Mouse (Mus musculus) myocyte (in vitro differentiated cells): Measurements from ENCODE around the gene Sec31b. TPM values are rescaled to one million over a fixed set of nuclear protein-coding genes. Genes with fewer than 3 reads are reported as not detected.

Source experiments
- H3K27me3 ChIP-seq: one replicate; pipeline ENCODE4 v1.6.1; 2011; ENCODE audit not compliant: control insufficient read depth, insufficient read depth, insufficient read length
- H3K36me3 ChIP-seq: one replicate; pipeline ENCODE4 v1.6.1; 2011; ENCODE audit not compliant: control insufficient read depth, insufficient read depth
- H3K4me2 ChIP-seq: one replicate; pipeline ENCODE4 v1.6.1; 2011; ENCODE audit warnings: low read depth, control low read depth
- H3K4me3 ChIP-seq: one replicate; pipeline ENCODE4 v1.5.1; 2011; ENCODE audit warnings: mild to moderate bottlenecking, control low read depth, moderate library complexity
- H3K79me2 ChIP-seq: one replicate; pipeline ENCODE4 v1.6.1; 2011; ENCODE audit not compliant: control insufficient read depth, insufficient read depth
- H3ac ChIP-seq: one replicate; pipeline ENCODE4 v1.6.1; 2011; ENCODE audit not compliant: control insufficient read depth, insufficient read length
- CEBPB ChIP-seq: IDR thresholded peaks from 2 replicates; pipeline ENCODE4 v1.6.1; 2011; ENCODE audit warnings: mild to moderate bottlenecking, moderate library complexity; ENCODE audit not compliant: poor library complexity, insufficient read depth, severe bottlenecking
- E2F4 ChIP-seq: IDR thresholded peaks from one replicate; pipeline ENCODE4 v1.6.1; 2011; ENCODE audit warnings: mild to moderate bottlenecking, control low read depth, moderate library complexity; ENCODE audit not compliant: insufficient read depth
- MAX ChIP-seq: IDR thresholded peaks from one replicate; pipeline ENCODE4 v1.6.1; 2011; ENCODE audit warnings: low read depth, mild to moderate bottlenecking, control low read depth
- MYOD1 ChIP-seq, 3 experiments: IDR thresholded peaks; one replicate each; pipeline ENCODE4 v1.6.1; 2011; ENCODE audit warnings: control low read depth in 2 of 3, low read depth in 2 of 3, mild to moderate bottlenecking in 2 of 3, moderate library complexity in 1 of 3; ENCODE audit not compliant: insufficient read length in 2 of 3, control insufficient read depth in 1 of 3
- MYOG ChIP-seq, 3 experiments: IDR thresholded peaks; one replicate each; pipeline ENCODE4 v1.6.1; 2011; ENCODE audit warnings: control low read depth in 2 of 3, low read depth in 2 of 3, mild to moderate bottlenecking in 2 of 3; ENCODE audit not compliant: insufficient read length in 2 of 3, control insufficient read depth in 1 of 3, insufficient read depth in 1 of 3
- POLR2A ChIP-seq: IDR thresholded peaks from one replicate; pipeline ENCODE4 v1.6.1; 2011; ENCODE audit warnings: low read depth, mild to moderate bottlenecking, control low read depth, moderate library complexity; ENCODE audit not compliant: insufficient read length
- POLR2AphosphoS2 ChIP-seq: IDR thresholded peaks from one replicate; pipeline ENCODE4 v1.6.1; 2011; ENCODE audit warnings: low read depth, control low read depth; ENCODE audit not compliant: insufficient read length
- REST ChIP-seq: IDR thresholded peaks from one replicate; pipeline ENCODE4 v1.6.1; 2011; ENCODE audit warnings: mild to moderate bottlenecking, control low read depth, moderate library complexity; ENCODE audit not compliant: insufficient read depth, insufficient read length
- SRF ChIP-seq: IDR thresholded peaks from one replicate; pipeline ENCODE4 v1.6.1; 2011; ENCODE audit warnings: low read depth; ENCODE audit not compliant: control insufficient read depth, insufficient read length
- TCF12 ChIP-seq: IDR thresholded peaks from one replicate; pipeline ENCODE4 v1.6.1; 2011; ENCODE audit warnings: mild to moderate bottlenecking, control low read depth; ENCODE audit not compliant: poor library complexity, insufficient read depth, severe bottlenecking
- TCF3 ChIP-seq: IDR thresholded peaks from one replicate; pipeline ENCODE4 v1.6.1; 2011; ENCODE audit warnings: low read depth, control low read depth; ENCODE audit not compliant: insufficient read length
- USF1 ChIP-seq: IDR thresholded peaks from one replicate; pipeline ENCODE4 v1.6.1; 2011; ENCODE audit warnings: low read depth, mild to moderate bottlenecking, control low read depth, moderate library complexity
- polyA plus RNA-seq: library from polyadenylated mRNA; unstranded; fragments of >200 nt; fragmentation: generic; extraction: Trizol; gene quantifications from one replicate; pipeline ENCODE4 v1.2.1, GENCODE M21; 2012; ENCODE audit warnings: missing spikeins

Sec31b gene
- polyA plus RNA-seq, 1 experiment = 0.02 TPM

DNA sequence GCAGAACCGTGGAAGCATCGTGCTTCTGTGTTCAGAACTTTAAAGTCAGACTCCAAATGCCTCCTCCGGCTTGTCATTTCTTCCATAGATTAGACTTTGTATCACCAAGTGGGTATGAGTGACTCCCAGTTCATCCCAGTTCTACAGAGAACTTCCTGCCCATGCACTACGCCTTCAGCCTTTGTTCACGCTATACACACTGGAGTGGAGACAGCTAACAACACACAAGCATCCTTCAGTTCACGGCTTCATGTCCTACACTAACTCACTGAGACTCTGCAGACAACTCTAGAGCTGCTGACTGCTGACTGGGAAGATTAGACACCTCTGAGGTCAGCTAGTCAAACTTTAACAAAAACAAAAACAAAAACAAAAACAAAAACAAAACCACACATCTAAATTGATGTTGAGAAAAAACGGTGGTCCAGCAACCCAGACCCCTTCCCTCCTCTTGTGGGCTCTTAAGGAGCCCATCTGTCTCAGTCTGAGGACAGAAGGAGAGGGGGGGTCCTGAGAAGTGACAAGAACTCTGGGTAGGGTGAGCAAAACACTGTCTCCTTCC is 31.7 kb downstream of the Sec31b start:
- TF ChIP-seq MYOG (IDR thresholded peaks at IDR 0.05; ENCODE audit: control insufficient read depth in 1 of 3, insufficient read depth in 1 of 3, insufficient read length in 2 of 3, low read depth in 2 of 3) (no peak), TCF12 (no peak), USF1 (no peak), POLR2AphosphoS2 (no peak), SRF (no peak), CEBPB (no peak), MAX (no peak), E2F4 (no peak), TCF3 (no peak), POLR2A (no peak), MYOD1 (IDR thresholded peaks at IDR 0.05; ENCODE audit: control insufficient read depth in 1 of 3, insufficient read length in 2 of 3, low read depth in 2 of 3) (no peak), REST (no peak)
- Histone ChIP-seq H3K4me3 (no peak overlapping the region), H3K36me3 (no peaks in the 10 kb centered on the region), H3ac (no peak overlapping the region), H3K79me2 (no peaks in the 10 kb centered on the region), H3K4me2 (no peak overlapping the region), H3K27me3 (peaks cover 90% of the 10 kb centered on the region)

DNA sequence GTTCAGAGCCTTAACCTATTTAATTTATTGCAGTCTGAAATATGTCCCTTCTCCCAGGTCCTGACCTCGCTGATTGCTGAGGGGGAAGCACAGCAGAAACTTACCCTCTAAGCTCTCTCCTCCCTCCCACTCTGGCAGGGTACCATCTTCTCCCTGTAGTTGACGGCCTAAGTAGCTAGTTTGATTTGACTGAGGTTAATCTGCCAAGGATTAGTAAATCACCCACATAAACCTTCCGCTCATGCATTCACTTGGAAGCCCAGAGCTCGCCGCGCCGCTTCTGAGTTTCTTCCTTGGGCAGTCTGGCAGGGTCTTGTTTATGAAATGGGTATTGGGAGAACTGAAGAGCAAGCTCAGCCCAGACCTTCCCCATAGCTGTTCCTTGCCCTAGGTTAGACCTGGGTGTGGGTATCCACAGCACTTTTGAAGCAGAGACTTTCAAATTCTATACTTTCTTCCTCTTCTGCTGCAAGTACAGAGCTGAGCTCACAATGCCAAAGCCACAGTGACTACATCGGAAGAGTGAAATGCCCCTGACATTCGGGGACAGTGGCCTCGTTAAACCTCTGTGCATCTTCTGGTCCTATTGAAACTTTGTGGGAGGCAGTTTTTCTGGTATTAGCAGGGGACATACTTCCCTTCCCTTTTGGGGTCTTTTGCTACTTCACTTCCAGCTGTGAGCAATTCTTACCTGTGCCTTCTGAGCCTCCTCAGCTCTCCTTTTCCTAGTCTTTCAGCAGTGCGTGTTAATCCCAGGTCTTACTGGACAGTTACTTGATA is 32.4 kb downstream of the Sec31b start:
- no peak for TF ChIP-seq MAX
- no peak for TF ChIP-seq REST
- no peak for TF ChIP-seq MYOG (IDR thresholded peaks at IDR 0.05; ENCODE audit: control insufficient read depth in 1 of 3, insufficient read depth in 1 of 3, insufficient read length in 2 of 3, low read depth in 2 of 3)
- TF ChIP-seq SRF = no peak
- no peak for TF ChIP-seq MYOD1 (IDR thresholded peaks at IDR 0.05; ENCODE audit: control insufficient read depth in 1 of 3, insufficient read length in 2 of 3, low read depth in 2 of 3)
- no peak for TF ChIP-seq TCF12
- no peak for TF ChIP-seq E2F4
- no peak for TF ChIP-seq POLR2AphosphoS2
- no peak for TF ChIP-seq POLR2A
- no peak for TF ChIP-seq CEBPB
- no peak for TF ChIP-seq TCF3
- TF ChIP-seq USF1 = no peak

DNA sequence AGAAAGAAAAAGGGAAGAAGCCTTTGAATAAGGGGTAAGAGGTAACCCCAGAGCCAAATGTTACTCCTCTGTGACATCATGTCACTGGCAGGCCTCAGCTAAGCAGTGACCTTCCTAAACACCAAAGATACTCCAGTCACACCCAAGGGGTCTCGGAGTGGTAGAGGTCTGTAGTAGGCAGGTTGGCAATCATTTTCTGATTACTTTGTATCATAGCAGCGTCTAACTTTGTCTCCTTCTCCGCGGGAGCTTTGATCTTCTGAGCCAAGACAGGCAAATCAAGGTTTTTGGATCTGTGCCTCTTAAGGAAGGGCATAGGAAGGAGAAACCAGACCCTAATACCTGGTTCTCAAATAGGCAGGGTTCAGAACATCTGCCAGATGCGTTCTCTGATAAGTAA is 33.1 kb downstream of the Sec31b start:
- no peak overlapping the region for H3K4me3 ChIP-seq
- H3K79me2 ChIP-seq = no peaks in the 10 kb centered on the region
- peaks cover 89% of the 10 kb centered on the region for H3K27me3 ChIP-seq
- no peak overlapping the region for H3ac ChIP-seq
- no peak for TF ChIP-seq MAX
- no peak for TF ChIP-seq TCF12
- TF ChIP-seq CEBPB = no peak
- no peak overlapping the region for H3K4me2 ChIP-seq
- H3K36me3 ChIP-seq = no peaks in the 10 kb centered on the region

More for the DNA sequence above, 32.4 kb downstream of the Sec31b start:
- H3K4me3 ChIP-seq = no peak overlapping the region
- no peaks in the 10 kb centered on the region for H3K79me2 ChIP-seq
- H3ac ChIP-seq = no peak overlapping the region
- peaks cover 90% of the 10 kb centered on the region for H3K27me3 ChIP-seq
- no peaks in the 10 kb centered on the region for H3K36me3 ChIP-seq
- H3K4me2 ChIP-seq = no peak overlapping the region

DNA sequence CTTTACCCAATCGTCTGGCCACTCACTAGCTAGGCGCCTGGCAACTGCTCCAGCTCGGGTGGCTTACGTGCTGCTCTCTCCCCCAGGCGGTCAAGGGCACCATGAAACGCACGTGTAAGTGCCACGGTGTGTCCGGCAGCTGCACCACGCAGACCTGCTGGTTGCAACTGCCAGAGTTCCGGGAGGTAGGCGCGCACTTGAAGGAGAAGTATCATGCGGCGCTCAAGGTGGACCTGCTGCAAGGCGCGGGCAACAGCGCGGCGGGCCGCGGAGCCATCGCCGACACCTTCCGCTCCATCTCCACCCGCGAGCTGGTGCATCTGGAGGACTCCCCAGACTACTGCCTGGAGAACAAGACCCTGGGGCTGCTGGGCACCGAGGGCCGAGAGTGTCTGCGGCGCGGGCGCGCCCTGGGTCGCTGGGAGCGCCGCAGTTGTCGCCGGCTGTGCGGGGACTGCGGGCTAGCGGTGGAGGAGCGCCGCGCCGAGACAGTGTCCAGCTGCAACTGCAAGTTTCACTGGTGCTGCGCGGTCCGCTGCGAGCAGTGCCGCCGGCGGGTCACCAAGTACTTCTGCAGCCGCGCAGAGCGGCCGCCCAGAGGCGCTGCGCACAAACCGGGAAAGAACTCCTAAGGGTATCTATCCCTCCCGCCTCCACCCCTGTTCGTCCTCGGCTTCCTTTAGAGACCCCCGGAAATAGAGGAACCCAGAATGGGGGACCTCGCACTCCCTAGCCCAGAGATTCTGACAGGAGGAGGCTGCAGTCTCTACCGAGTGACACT is 34.0 kb downstream of the Sec31b start:
- H3K36me3 ChIP-seq = no peaks in the 10 kb centered on the region
- no peak for TF ChIP-seq MAX
- no peak for TF ChIP-seq POLR2AphosphoS2
- TF ChIP-seq USF1 = no peak
- no peak for TF ChIP-seq MYOD1 (IDR thresholded peaks at IDR 0.05; ENCODE audit: control insufficient read depth in 1 of 3, insufficient read length in 2 of 3, low read depth in 2 of 3)
- TF ChIP-seq CEBPB = no peak
- TF ChIP-seq POLR2A = no peak
- TF ChIP-seq REST = no peak
- no peak for TF ChIP-seq E2F4
- TF ChIP-seq TCF12 = no peak
- no peak for TF ChIP-seq MYOG (IDR thresholded peaks at IDR 0.05; ENCODE audit: control insufficient read depth in 1 of 3, insufficient read depth in 1 of 3, insufficient read length in 2 of 3, low read depth in 2 of 3)
- TF ChIP-seq SRF = no peak
- H3K4me3 ChIP-seq = no peak overlapping the region
- H3K79me2 ChIP-seq = no peaks in the 10 kb centered on the region
- no peak overlapping the region for H3K4me2 ChIP-seq
- no peak overlapping the region for H3ac ChIP-seq
- peaks cover 79% of the 10 kb centered on the region for H3K27me3 ChIP-seq
